Mouse (Mus musculus): Measurements from ENCODE around the gene Pdgfc.

DNA sequence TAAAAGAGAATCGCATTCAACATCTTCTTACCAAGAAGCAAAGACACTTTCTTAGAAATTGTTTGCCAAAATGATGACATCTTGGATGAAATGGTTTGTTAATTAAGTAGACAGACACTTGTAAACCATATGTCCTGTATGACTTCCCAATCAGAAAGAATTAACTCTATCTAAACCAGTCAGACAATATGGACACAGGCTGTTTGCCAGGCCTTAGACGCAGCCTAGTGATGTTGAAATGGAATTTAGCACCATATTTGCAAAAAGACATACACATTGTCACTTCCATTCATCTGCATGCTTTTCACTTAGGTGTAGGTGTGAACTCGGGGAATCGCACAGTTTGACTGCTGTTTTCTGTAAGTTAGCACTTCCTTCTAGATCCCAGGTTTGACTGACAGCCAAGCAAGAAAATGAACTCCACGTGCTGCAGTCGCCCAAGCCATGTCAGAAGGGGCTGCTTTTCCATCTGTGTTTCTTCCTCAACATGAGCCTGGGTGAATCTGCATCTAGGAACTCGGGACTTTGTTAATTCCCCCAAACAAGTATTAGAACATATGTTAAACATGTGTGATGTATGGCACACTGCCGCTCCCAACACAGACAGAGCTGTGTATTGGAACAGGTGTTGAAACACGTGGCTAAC lies 10.5 kb upstream of the Pdgfc start:
- TF ChIP-seq CTCF (conservative IDR thresholded peaks at IDR 0.05; ENCODE audit: low read length) (no peak), NANOG (IDR thresholded peaks at IDR 0.05; ENCODE audit: borderline replicate concordance, low read length) (no peak)

Measured in E14TG2a.4 (cell line).